Mouse (Mus musculus): ENCODE measurements around the gene Zscan20. TPM values are rescaled to one million over a fixed set of nuclear protein-coding genes. Genes with fewer than 3 reads are reported as not detected.

Gene Zscan20
- polyA plus RNA-seq, 1 experiment from 2014 or later = 0.53 TPM

GRCm38 (mm10) chr4:128606586-128606985, 3.3 kb downstream of the Zscan20 start:
- no peak overlapping the region for H3K4me2 ChIP-seq (ENCODE audit: low read depth, low read length)
- no peak for ATAC-seq (ENCODE audit: low read depth)
- 78% methylated on average over 7 of the region's 7 CpGs for WGBS (ENCODE audit: insufficient replicate concordance)
- peaks cover 13% of the 10 kb centered on the region for H3K4me1 ChIP-seq (ENCODE audit: control insufficient read depth, low read depth, low read length)
- H3K36me3 ChIP-seq (ENCODE audit: control insufficient read depth, insufficient read depth) = no peaks in the 10 kb centered on the region
- no peak overlapping the region for H3K9ac ChIP-seq (ENCODE audit: low read depth, low read length)
- H3K4me3 ChIP-seq (ENCODE audit: low read depth, low read length) = no peak overlapping the region
- no peaks in the 10 kb centered on the region for H3K9me3 ChIP-seq (replicated peaks; ENCODE audit: control insufficient read depth, low read length)
- H3K27ac ChIP-seq (ENCODE audit: low read length) = no peak overlapping the region
- H3K27me3 ChIP-seq (ENCODE audit: control insufficient read depth, insufficient read depth, low read depth, low read length) = no peaks in the 10 kb centered on the region

- H3K36me3 ChIP-seq (ENCODE audit: control insufficient read depth, insufficient read depth) = no peaks in the 10 kb centered on the region
- no peak overlapping the region for H3K9ac ChIP-seq (ENCODE audit: low read depth, low read length)
- H3K27ac ChIP-seq (ENCODE audit: low read length) = no peak overlapping the region
- no peak overlapping the region for H3K4me2 ChIP-seq (ENCODE audit: low read depth, low read length)
- no peaks in the 10 kb centered on the region for H3K4me1 ChIP-seq (ENCODE audit: control insufficient read depth, low read depth, low read length)
- H3K27me3 ChIP-seq (ENCODE audit: control insufficient read depth, insufficient read depth, low read depth, low read length) = no peaks in the 10 kb centered on the region
- 64% methylated on average over 12 of the region's 12 CpGs for whole genome bisulfite sequencing (ENCODE audit: insufficient replicate concordance)
- ATAC-seq (ENCODE audit: low read depth) = no peak
- H3K4me3 ChIP-seq (ENCODE audit: low read depth, low read length) = no peak overlapping the region
- no peaks in the 10 kb centered on the region for H3K9me3 ChIP-seq (replicated peaks; ENCODE audit: control insufficient read depth, low read length)
Measured at GRCm38 (mm10) chr4:128597801-128598560, 11.9 kb downstream of the Zscan20 start.

GRCm38 (mm10) chr4:128594062-128594461, 15.8 kb downstream of the Zscan20 start:
- no peak for ATAC-seq (ENCODE audit: low read depth)
- H3K4me1 ChIP-seq (ENCODE audit: control insufficient read depth, low read depth, low read length) = no peaks in the 10 kb centered on the region
- WGBS (ENCODE audit: insufficient replicate concordance) = 61% methylated on average over 5 of the region's 5 CpGs

DNA sequence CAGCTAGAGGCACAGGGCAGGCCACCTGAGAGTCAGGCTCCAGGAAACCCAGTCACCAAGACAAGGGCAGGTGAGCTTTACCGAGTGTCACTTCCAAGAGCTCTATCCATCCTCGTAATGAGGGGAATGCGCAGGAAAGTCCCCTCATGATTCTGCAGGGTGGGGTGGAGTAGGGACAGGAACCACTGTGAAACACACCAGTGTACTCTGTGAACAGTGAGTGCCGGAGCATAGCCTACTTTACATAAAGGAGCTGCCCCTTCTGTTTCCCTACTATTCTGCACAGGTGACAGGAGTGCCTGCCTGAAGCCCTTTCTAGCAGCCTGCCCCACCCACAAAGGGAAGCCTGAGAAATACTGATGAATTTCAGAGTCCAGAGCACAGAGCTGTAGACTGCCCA, 16.6 kb downstream of the Zscan20 start:
- H3K4me1 ChIP-seq (ENCODE audit: control insufficient read depth, low read depth, low read length) = no peaks in the 10 kb centered on the region
- no peak overlapping the region for H3K27ac ChIP-seq (ENCODE audit: low read length)
- no peaks in the 10 kb centered on the region for H3K27me3 ChIP-seq (ENCODE audit: control insufficient read depth, insufficient read depth, low read depth, low read length)
- 73% methylated on average over 4 of the region's 4 CpGs for WGBS (ENCODE audit: insufficient replicate concordance)
- no peaks in the 10 kb centered on the region for H3K9me3 ChIP-seq (replicated peaks; ENCODE audit: control insufficient read depth, low read length)
- no peak for ATAC-seq (ENCODE audit: low read depth)
- no peaks in the 10 kb centered on the region for H3K36me3 ChIP-seq (ENCODE audit: control insufficient read depth, insufficient read depth)
- no peak overlapping the region for H3K4me2 ChIP-seq (ENCODE audit: low read depth, low read length)
- H3K9ac ChIP-seq (ENCODE audit: low read depth, low read length) = no peak overlapping the region
- no peak overlapping the region for H3K4me3 ChIP-seq (ENCODE audit: low read depth, low read length)

More at GRCm38 (mm10) chr4:128594062-128594461, 15.8 kb downstream of the Zscan20 start:
- H3K4me3 ChIP-seq (ENCODE audit: low read depth, low read length) = no peak overlapping the region
- no peaks in the 10 kb centered on the region for H3K36me3 ChIP-seq (ENCODE audit: control insufficient read depth, insufficient read depth)
- H3K4me2 ChIP-seq (ENCODE audit: low read depth, low read length) = no peak overlapping the region
- no peaks in the 10 kb centered on the region for H3K27me3 ChIP-seq (ENCODE audit: control insufficient read depth, insufficient read depth, low read depth, low read length)
- no peak overlapping the region for H3K9ac ChIP-seq (ENCODE audit: low read depth, low read length)
- H3K27ac ChIP-seq (ENCODE audit: low read length) = no peak overlapping the region
- no peaks in the 10 kb centered on the region for H3K9me3 ChIP-seq (replicated peaks; ENCODE audit: control insufficient read depth, low read length)

DNA sequence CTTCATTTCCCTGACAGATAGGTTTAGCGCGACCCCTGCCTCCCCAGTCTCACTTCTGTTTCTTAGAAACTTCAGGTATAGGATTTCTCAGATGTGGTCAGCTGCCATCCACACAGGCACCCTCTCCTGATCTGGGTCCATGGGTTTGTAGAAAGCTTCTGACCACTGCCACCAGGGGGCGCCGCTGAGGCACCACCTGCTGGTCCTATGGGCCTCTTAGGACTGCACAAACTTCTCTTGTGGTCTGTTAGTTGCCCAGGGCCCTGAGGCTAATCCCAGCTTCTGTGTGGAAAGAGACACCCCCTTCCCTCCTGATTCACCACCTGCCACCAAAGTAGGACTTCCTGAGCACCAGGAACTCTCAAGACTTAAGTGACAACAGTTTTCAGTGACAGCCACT, 30.7 kb downstream of the Zscan20 start:
- ATAC-seq (ENCODE audit: low read depth) = no peak
- 43% methylated on average over 4 of the region's 4 CpGs for WGBS (ENCODE audit: insufficient replicate concordance)
- H3K27ac ChIP-seq (ENCODE audit: low read length) = no peak overlapping the region

DNA sequence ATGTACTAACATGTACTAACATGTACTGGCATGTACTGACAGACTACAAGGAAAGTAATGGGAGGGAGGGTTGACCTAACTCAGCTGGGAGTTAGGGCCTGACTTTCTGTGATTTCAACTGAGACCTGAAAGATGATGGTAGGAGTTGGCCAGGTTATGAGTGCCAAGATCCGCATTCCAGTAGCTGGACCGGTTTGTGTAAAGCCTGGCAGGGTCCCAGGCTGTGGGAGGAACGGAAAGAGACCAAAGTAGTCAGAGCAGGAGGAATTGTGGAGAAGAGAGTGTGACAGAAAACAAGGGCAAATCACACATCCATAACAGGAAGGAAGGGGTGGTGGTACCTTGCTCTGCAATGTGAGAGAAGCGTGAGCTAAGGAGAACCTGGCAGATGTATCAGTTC, 34.1 kb downstream of the Zscan20 start:
- Histone ChIP-seq H3K4me1 (ENCODE audit: control insufficient read depth, low read depth, low read length) (no peaks in the 10 kb centered on the region), H3K36me3 (ENCODE audit: control insufficient read depth, insufficient read depth) (no peaks in the 10 kb centered on the region), H3K4me2 (ENCODE audit: low read depth, low read length) (no peak overlapping the region), H3K4me3 (ENCODE audit: low read depth, low read length) (no peak overlapping the region), H3K9me3 (replicated peaks; ENCODE audit: control insufficient read depth, low read length) (no peaks in the 10 kb centered on the region; the same call in 1 of the 2 replicates), H3K9ac (ENCODE audit: low read depth, low read length) (no peak overlapping the region), H3K27me3 (ENCODE audit: control insufficient read depth, insufficient read depth, low read depth, low read length) (no peaks in the 10 kb centered on the region), H3K27ac (ENCODE audit: low read length) (no peak overlapping the region)
- 68% methylated on average over 4 of the region's 4 CpGs for WGBS (ENCODE audit: insufficient replicate concordance)
- ATAC-seq (ENCODE audit: low read depth) = no peak

More for the DNA sequence above, 30.7 kb downstream of the Zscan20 start:
- H3K36me3 ChIP-seq (ENCODE audit: control insufficient read depth, insufficient read depth) = no peaks in the 10 kb centered on the region; the same call in 1 of the 2 replicates
- no peaks in the 10 kb centered on the region; the same call in 1 of the 2 replicates for H3K9me3 ChIP-seq (replicated peaks; ENCODE audit: control insufficient read depth, low read length)
- H3K9ac ChIP-seq (ENCODE audit: low read depth, low read length) = no peak overlapping the region
- H3K27me3 ChIP-seq (ENCODE audit: control insufficient read depth, insufficient read depth, low read depth, low read length) = no peaks in the 10 kb centered on the region
- H3K4me3 ChIP-seq (ENCODE audit: low read depth, low read length) = no peak overlapping the region
- H3K4me2 ChIP-seq (ENCODE audit: low read depth, low read length) = no peak overlapping the region
- H3K4me1 ChIP-seq (ENCODE audit: control insufficient read depth, low read depth, low read length) = no peaks in the 10 kb centered on the region

- no peak overlapping the region for H3K27ac ChIP-seq (ENCODE audit: low read length)
- no peak overlapping the region for H3K4me2 ChIP-seq (ENCODE audit: low read depth, low read length)
- ATAC-seq (ENCODE audit: low read depth) = no peak
- H3K27me3 ChIP-seq (ENCODE audit: control insufficient read depth, insufficient read depth, low read depth, low read length) = no peaks in the 10 kb centered on the region
- no peak overlapping the region for H3K9ac ChIP-seq (ENCODE audit: low read depth, low read length)
- no peaks in the 10 kb centered on the region for H3K9me3 ChIP-seq (replicated peaks; ENCODE audit: control insufficient read depth, low read length)
- 41% methylated on average over 3 of the region's 3 CpGs for WGBS (ENCODE audit: insufficient replicate concordance)
- no peaks in the 10 kb centered on the region for H3K36me3 ChIP-seq (ENCODE audit: control insufficient read depth, insufficient read depth)
- no peak overlapping the region for H3K4me3 ChIP-seq (ENCODE audit: low read depth, low read length)
- no peaks in the 10 kb centered on the region for H3K4me1 ChIP-seq (ENCODE audit: control insufficient read depth, low read depth, low read length)
Measured at GRCm38 (mm10) chr4:128560327-128560726, 49.6 kb downstream of the Zscan20 start.

DNA sequence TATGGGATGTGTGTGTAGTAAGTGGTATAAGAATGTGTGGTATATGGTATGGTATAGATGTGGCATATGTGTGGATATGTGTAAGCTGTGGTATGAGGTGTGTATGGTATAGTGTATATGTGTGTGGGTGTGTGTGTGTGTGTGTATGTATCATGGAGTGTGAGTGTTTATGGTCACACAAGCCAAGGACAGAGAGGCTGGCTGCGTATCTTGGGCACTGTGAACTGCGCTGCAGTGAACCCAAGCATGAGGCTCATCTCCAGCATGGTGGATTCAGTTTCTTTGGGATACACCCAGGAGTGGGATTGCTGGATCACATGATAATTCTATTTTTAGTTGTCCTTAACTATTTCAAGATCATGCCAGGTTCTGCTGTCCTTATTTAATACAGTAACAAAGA, 55.7 kb downstream of the Zscan20 start:
- H3K27me3 ChIP-seq (ENCODE audit: control insufficient read depth, insufficient read depth, low read depth, low read length) = no peaks in the 10 kb centered on the region
- no peak overlapping the region for H3K4me2 ChIP-seq (ENCODE audit: low read depth, low read length)
- H3K36me3 ChIP-seq (ENCODE audit: control insufficient read depth, insufficient read depth) = no peaks in the 10 kb centered on the region
- no peaks in the 10 kb centered on the region for H3K9me3 ChIP-seq (replicated peaks; ENCODE audit: control insufficient read depth, low read length)
- H3K27ac ChIP-seq (ENCODE audit: low read length) = no peak overlapping the region
- H3K4me1 ChIP-seq (ENCODE audit: control insufficient read depth, low read depth, low read length) = no peaks in the 10 kb centered on the region
- WGBS (ENCODE audit: insufficient replicate concordance) = 88% methylated on average over 2 of the region's 2 CpGs
- H3K9ac ChIP-seq (ENCODE audit: low read depth, low read length) = no peak overlapping the region
- H3K4me3 ChIP-seq (ENCODE audit: low read depth, low read length) = no peak overlapping the region
- ATAC-seq (ENCODE audit: low read depth) = no peak

GRCm38 (mm10) chr4:128550756-128551155, 59.1 kb downstream of the Zscan20 start:
- ATAC-seq (ENCODE audit: low read depth) = no peak
- H3K36me3 ChIP-seq (ENCODE audit: control insufficient read depth, insufficient read depth) = no peaks in the 10 kb centered on the region
- 67% methylated on average over 6 of the region's 6 CpGs for WGBS (ENCODE audit: insufficient replicate concordance)
- H3K9me3 ChIP-seq (replicated peaks; ENCODE audit: control insufficient read depth, low read length) = no peaks in the 10 kb centered on the region
- no peak overlapping the region for H3K4me2 ChIP-seq (ENCODE audit: low read depth, low read length)
- no peaks in the 10 kb centered on the region for H3K4me1 ChIP-seq (ENCODE audit: control insufficient read depth, low read depth, low read length)
- H3K27me3 ChIP-seq (ENCODE audit: control insufficient read depth, insufficient read depth, low read depth, low read length) = no peaks in the 10 kb centered on the region
- no peak overlapping the region for H3K9ac ChIP-seq (ENCODE audit: low read depth, low read length)
- H3K4me3 ChIP-seq (ENCODE audit: low read depth, low read length) = no peak overlapping the region
- H3K27ac ChIP-seq (ENCODE audit: low read length) = no peak overlapping the region
